Mouse (Mus musculus): ENCODE measurements around the gene Arid5b.

The Arid5b gene

DNA sequence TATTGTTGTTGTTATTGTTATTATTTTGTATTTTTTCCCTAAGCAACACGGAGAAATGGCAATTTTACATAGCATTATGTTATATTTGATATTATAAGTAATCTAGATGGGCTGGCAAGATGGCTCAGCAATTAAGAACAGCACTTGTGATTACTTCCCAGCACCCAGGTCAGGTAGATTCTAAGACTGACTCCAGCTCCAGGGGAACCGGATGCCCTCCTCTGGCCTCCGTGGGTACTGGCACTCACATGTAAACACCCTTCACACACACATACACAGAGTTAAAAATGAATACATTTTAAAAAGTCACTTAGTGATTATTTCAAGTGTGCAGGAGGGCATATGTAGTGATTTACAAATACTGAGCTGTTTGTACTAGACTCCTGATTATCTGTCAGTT is 190.8 kb downstream of the Arid5b start:
- no peak for DNase-seq (ENCODE audit: low read depth)

- DNase-seq (ENCODE audit: low read depth) = no peak
Measured at GRCm38 (mm10) chr10:68086973-68087372, 191.6 kb downstream of the Arid5b start.

- DNase-seq (ENCODE audit: low read depth) = peak; percentile 62
Measured at GRCm38 (mm10) chr10:68085574-68085973, 193.0 kb downstream of the Arid5b start.

GRCm38 (mm10) chr10:68081712-68082111 is 196.8 kb downstream of the Arid5b start:
- peak; percentile 23 for DNase-seq (ENCODE audit: low read depth)

DNA sequence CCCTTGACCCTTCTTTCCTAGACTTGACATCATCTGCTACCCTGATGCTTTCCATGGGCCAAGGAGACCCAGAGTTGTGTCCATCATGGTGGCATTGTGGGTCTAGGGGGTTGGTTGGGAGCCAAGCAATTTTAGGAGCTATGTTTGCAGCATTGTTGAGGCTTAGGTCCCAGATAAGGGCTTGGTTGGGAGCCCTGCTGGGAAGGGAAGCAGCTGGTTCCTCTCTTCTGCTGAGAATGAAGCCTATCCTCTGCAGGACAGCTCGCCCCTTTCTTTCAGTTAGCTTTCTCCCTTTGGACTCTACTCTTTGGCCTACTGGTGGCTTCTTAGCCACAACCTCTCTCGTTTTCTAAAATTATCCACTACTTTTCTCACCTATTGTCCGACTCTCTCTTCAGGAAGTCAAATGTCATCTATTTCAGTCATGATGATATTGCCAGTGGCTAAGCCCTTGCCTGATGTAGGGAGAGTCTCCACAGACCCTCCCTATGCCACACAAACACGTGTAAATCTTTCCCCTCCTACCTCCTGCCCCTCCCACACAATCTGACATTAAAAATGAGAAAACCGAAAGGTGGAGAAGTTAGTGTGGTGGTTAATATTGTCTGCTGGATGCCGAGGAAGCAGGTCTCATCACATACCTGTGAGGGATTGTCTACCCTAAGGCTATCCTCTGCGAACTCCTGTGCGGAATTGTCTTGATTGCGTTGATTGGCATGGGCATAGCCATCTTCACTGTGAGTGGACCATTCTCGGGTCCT is 198.4 kb downstream of the Arid5b start:
- DNase-seq (ENCODE audit: low read depth) = no peak

DNA sequence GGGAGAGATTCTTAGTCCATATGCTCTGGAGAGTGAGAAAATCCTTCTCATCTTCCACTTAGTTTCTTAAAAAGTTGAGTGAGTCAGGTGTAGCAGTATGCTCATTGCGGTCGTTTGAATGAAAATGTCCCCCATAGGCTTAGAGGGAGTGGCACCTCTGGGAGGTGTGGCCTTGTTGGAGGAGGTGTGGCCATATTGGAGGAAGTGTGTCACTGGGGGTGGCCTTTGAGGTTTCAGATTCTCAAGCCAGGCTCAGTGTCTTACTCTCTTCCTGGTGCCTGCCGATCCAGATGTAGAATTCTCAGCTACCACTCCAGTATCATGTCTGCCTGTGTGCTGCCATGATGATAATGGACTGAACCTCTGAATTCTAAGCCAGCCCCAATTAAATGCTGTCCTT is 199.8 kb downstream of the Arid5b start:
- no peak for DNase-seq (ENCODE audit: low read depth)

- DNase-seq (ENCODE audit: low read depth) = peak; percentile 35
Measured at GRCm38 (mm10) chr10:68075181-68075580, 203.4 kb downstream of the Arid5b start.

DNA sequence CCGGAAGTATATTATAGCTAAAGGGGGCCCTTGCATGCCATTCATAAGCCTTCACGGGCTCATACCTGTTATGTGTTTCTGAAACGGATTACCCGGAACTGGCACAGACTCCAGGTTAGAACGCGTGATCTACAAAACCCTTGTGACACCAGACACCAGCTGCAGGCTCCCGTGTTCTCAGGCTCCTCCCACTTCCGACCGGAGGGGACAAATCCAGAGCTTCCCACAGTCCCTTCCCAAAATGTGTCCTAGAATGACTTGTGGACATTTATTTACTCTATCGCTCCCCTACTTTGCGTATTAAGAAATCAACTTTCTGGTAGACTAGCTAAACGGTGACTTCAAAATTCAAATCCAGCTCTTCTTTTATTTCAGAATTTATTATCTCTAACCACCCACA is 204.2 kb downstream of the Arid5b start:
- DNase-seq (ENCODE audit: low read depth) = no peak

- no peak for DNase-seq (ENCODE audit: low read depth)
Measured at GRCm38 (mm10) chr10:68072626-68073025, 205.9 kb downstream of the Arid5b start.

DNA sequence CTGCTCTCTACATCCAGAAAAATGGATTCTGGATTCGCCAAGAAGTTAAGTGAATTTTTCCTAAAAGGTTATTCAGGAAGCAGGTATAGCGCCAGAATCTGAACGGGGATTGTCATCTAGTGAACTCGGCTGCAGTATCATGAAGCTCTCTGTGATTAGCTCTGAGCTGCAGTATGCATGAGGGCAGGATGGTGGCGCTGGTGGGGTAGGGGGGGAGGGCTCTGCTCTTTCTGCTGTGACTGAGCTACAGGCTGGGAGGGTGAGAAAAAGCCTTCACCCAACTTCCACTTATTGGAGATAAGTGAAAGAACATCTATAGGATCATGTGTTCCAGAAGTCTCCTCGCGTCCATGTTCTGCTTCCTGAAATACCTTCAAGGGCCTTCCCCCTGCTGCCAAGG is 207.5 kb downstream of the Arid5b start:
- DNase-seq (ENCODE audit: low read depth) = no peak

DNA sequence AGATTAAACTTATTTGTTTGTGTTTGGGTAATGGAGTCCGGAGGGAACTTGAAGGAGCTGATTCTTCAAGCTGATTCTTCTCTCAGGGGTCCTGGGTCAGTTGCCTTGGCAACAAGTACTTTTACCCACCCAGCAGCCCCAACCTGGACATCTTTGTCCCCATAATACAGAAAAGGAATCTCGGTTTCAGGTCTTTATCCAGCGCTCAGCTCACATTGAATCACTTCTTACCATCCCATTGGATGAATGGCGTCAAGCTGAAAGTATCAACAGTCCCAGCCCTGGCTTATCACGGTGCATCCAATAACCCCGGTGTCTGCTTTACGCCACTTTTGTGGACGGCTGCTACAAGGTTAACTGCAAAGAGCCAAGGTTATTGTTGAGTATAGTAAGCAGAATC is 210.1 kb downstream of the Arid5b start:
- no peak for DNase-seq (ENCODE audit: low read depth)

DNA sequence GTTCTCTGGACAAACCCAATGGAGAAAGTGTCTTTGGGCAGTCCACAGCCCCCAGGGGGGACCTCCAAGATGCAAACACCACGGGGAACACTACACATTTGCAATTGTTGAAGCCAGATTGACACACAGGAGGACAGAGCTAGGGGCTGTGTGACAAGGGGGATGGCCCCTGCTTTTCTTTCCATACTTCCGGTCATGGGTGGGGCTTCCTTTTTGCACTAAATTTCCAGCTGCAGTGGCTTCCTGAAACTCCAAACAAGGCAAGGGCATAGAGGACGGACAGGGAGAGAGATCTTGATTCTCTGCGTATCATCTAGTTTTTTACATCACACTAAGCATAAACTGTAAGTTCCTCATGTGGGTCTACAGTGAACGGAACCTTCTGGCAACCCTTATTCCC is 210.6 kb downstream of the Arid5b start:
- DNase-seq (ENCODE audit: low read depth) = no peak

DNA sequence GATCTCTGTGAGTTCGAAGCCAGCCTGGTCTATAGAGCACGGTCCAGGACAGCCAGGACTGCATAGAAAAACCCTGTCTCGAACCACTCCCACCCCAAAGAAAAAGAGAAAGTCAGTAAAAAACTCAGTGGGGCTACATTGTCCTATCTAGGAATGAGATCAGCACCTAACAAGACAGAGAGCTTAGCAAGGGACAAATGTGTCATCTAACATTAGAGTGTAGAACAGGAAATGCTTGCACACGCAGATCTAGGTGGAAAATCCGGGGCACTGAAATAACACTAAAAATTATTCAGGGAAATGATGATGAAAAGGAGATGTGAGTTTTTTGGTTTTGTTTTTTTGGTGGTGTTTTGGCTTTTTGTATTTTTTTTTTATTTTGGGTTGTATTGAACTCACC is 212.4 kb downstream of the Arid5b start:
- DNase-seq (ENCODE audit: low read depth) = peak; percentile 13

GRCm38 (mm10) chr10:68064571-68064970 is 214.0 kb downstream of the Arid5b start:
- no peak for DNase-seq (ENCODE audit: low read depth)

GRCm38 (mm10) chr10:68063806-68064545 is 214.6 kb downstream of the Arid5b start:
- DNase-seq (ENCODE audit: low read depth) = no peak

- no peak for DNase-seq (ENCODE audit: low read depth)
Measured at GRCm38 (mm10) chr10:68061249-68061615, 217.3 kb downstream of the Arid5b start.

DNA sequence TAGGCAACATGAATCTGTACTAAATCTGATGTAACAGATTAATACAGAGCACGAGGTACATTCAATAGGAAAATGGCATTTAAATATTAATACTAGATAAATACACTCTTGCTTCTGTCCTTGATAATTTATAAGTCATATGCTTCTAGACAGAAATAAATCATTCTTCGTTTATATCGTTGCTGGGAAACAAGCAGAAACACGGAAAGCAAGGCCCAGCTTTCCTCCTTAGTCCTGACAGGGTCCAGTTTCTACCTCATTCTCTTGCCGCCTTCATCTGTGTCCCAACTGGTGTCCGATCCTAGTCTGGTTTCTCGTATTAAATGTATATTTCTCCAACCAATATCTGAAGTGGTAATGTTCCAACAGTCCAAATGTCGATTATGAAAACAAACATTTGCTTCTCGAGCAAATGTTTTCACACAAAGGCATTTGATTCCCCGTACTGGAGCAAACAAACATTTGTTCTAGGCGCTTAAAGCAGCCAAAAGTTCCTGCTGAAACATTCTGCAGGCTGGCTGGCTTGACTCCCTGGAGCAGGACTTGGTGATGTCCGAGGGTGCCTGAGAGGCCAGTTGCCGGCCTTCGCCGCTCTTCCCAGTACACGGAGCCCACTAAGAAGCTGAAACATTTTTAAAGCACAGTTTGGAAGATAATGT is 217.8 kb downstream of the Arid5b start:
- no peak for DNase-seq (ENCODE audit: low read depth)

DNA sequence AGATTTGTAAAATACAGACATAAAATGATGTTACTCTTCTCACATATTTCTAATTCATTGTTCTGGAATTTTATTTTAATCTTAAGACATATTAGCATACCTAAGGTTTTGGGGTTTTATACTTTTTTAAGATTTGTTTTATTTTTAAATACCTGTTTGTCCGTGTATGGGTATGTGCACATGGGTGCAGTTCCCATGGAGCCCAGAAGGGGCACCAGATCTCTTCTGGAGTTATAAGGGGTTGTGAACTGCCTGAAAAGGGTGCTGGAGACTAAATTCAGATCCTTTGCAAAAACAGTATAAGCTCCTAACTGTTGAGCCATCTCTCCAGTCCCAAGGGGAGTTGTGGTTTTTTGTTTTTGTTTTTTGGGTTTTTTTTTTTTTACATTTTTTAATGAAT is 220.2 kb downstream of the Arid5b start:
- DNase-seq (ENCODE audit: low read depth) = no peak

GRCm38 (mm10) chr10:68057841-68058240 is 220.7 kb downstream of the Arid5b start:
- DNase-seq (ENCODE audit: low read depth) = peak; percentile 20

DNA sequence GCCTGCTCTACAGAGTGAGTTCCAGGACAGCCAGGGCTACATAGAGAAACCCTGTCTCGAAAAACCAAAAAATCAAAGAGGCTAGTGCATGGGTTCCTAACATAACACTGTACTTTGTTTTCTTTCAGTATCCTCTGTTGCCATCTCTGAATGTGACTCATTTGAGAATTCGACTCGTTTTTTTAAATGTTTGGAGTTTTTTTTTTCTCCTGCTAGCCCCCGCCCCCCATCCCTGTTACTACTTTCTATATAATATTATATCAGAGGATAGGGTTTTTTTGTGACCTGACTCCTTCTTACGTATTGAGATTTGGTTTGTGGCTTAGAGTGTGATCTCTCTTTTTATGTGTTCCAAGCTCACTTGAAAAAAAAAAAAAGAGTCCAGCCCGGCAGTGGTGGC is 223.8 kb downstream of the Arid5b start:
- DNase-seq (ENCODE audit: low read depth) = no peak

GRCm38 (mm10) chr10:68054131-68054530 is 224.4 kb downstream of the Arid5b start:
- no peak for DNase-seq (ENCODE audit: low read depth)

GRCm38 (mm10) chr10:68052307-68052706 is 226.2 kb downstream of the Arid5b start:
- no peak for DNase-seq (ENCODE audit: low read depth)

DNA sequence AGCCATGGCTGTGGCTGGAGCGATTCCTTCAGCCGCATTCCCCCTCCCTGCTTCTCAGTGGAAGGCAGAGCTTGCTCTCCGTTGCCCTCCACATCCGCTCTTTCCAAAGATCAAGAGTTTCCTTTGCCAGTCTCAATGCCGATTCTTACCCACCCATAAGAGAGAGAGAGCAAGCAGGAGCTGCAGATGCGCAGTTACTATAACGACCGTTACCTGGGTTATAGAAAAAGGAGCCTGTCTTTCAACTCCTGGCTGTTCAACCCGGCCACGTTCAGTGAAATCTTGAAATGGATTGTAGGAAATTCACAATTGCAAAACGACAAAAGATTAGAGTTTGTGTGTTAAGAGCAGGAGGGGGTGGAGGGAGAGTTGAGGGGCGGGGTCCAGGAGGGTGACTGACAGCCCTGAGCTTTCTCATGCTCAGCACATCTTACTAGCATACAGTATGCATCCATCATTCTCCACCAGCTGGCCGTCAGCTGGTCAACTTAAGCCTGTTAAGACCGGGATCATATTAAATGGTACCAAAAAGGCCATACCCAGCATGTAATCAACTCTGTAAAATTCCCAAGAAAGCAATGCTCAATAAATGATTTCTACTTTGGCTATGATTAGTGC is 227.1 kb downstream of the Arid5b start:
- no peak for DNase-seq (ENCODE audit: low read depth)
